Mouse (Mus musculus) brain, embryonic 18.5 days (tissue): Measurements from ENCODE around the gene Polr3k.
A peak's percentile ranks its signal among the peaks of the same experiment; 100 is the strongest.

Experiments
- DNase-seq: peaks from one replicate; pipeline ENCODE4 v3.0.0-alpha.2; 2012; ENCODE audit warnings: low read depth, low spot score

The Polr3k gene

GRCm38 (mm10) chr2:181863791-181864535, at the start of gene Polr3k:
Gene Polr3k, plus strand, starts transcription at chr2:181864337.
- peak; percentile 96 for DNase-seq

DNA sequence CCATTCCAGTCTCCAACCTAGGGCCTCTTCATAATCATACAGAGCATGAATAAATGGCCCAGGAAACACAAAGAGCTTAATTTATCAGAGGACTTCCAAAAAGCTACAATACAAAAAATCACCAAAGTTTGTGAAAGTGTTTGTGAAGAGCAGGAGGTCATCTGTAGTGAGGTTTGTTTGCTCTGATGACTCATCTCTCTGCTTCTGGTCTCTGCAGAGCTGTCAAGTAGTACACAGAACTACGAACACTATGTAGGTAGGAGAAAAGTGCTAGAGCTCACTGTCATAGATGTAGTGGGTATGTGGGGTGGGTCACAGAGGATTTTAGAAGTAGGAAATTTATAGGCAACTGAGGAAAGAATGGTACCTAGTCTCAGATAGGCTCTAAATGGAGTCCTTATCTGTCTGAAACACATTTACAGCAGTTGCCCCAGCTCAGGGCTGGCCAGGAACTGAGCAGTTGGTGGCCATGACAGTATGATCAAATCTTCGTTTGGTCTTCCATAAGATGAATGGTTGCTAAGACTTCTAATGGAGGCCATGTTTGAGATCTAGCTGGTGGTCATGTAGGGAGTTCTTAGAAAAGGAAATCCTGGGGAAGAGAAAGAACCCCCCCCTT, 35.0 kb upstream of the Polr3k start:
- DNase-seq = no peak

DNA sequence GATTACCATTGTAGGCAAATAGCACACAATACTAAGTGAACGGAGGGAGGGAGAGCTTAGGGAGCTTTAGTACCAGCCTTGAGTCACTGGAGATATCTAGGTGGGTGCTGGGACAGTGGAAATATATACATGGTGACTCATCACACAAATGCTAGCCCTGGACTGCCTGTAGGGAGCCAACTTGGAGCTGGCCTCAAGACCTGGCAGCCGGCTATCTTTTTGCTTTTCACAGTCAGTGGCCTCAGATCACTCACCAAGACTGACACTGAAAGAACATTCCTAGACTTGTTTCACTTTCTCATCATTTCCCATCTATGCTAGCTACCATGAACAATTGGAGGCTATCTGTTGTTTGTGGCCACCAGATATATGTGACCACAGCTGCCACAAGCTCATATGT, 31.4 kb upstream of the Polr3k start:
- no peak for DNase-seq

- peak; percentile 83 for DNase-seq
Observed at GRCm38 (mm10) chr2:181837372-181838292, 26.5 kb upstream of the Polr3k start, which contains the start of gene Pcmtd2. Gene Pcmtd2, plus strand, starts transcription at chr2:181837854.

- DNase-seq = peak; percentile 0
Observed at GRCm38 (mm10) chr2:181838293-181838680, 25.9 kb upstream of the Polr3k start.

- DNase-seq = no peak
Observed at GRCm38 (mm10) chr2:181845709-181846394, 18.3 kb upstream of the Polr3k start.

GRCm38 (mm10) chr2:181864536-181864860, 361 bp downstream of the Polr3k start:
- DNase-seq = no peak

GRCm38 (mm10) chr2:181866931-181867330, 2.8 kb downstream of the Polr3k start:
- no peak for DNase-seq

DNA sequence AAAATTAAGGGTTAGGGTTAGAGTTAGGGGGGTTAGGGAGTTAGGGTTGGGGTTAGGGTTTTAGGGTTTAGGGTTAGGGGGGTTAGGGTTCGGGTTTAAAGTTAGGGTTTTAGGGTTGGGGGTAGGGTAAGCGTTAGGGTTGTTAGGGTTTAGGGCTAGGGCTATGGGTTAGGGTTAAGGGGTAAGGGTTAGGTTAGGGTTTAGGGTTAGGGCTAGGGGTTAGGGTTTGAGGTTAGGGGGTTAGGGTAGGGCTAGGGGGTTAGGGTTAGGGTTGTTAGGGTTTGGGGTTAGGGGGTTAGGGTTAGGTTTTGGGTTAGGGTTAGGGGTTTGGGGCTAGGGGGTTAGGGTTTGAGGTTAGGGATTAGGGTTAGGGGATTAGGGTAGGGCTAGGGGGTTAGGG, 6.9 kb downstream of the Polr3k start:
- no peak for DNase-seq

- DNase-seq = no peak
Observed at GRCm38 (mm10) chr2:181878903-181879302, 14.8 kb downstream of the Polr3k start.

GRCm38 (mm10) chr2:181883022-181883749, 19.0 kb downstream of the Polr3k start:
- DNase-seq = no peak

- DNase-seq = no peak
Observed at GRCm38 (mm10) chr2:181917861-181918260, 53.7 kb downstream of the Polr3k start.

DNA sequence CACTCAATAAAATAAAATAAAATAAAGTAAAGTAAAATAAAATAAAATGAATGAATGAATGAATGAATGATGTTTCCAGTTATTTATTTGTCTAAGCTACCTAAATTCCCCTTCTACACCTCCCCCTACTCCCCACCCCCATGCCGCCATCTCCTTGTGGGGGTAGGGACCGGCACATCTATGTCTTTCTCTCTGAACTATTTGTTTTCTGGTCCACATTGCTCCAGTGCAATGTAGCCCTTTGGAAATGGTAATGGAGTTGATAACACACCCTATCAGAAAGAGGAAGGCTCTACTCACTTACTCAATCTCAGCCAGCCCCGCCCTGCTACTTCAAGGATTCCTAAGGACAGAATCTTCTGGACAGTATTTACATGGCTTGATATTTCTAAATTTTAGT, 54.4 kb downstream of the Polr3k start:
- DNase-seq = no peak
